Mouse (Mus musculus) spleen, adult 2 months (tissue): ENCODE measurements around the gene Sgk1.

Source experiments
- CTCF ChIP-seq: fragments of 200-500 bp; IDR thresholded peaks from 2 replicates; pipeline ENCODE4 v1.5.1; 2011; ENCODE audit warnings: mild to moderate bottlenecking, inconsistent platforms; ENCODE audit not compliant: insufficient read depth, insufficient read length, insufficient replicate concordance; ENCODE audit errors: extremely low read depth
- POLR2A ChIP-seq: fragments of 200-500 bp; IDR thresholded peaks from 2 replicates; pipeline ENCODE4 v1.6.1; 2011; ENCODE audit warnings: low read depth, low read length, inconsistent platforms

DNA sequence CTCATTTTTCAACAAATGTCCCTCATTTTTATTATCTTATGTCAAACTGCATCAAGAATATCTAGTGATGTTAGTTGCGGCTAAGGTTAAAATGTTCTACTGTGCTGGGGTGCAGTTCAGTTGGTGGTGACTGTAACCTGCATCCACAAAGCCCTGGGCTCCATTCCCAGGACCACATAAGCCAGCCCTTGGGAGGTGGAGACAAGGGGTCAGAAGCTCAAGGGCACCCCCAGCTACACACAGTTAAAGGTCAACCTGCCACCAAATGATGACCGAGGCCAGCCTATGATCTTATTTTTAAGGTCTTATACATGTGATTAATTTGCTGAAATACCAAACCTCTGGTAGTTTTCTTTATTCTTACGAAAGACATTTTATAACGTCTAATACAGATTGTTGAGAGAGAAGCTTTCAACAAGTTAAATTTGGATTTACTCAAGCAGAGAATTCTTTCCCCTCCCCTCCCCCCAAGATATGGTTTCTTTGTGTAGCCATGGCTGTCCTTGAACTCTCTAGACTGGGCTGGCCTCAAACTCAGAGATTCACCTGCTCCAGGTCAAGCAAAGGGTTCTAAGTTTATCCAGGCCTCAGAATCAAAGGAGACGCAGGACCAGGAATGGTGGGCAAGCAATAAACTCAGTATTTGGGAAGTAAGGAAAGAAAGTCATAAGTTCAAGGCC is 97.4 kb downstream of the Sgk1 start:
- TF ChIP-seq CTCF (no peak), POLR2A (no peak)
